Mouse (Mus musculus) left cerebral cortex, postnatal 36 days (tissue): ENCODE results near the gene Pop5. TPM values are rescaled to one million over a fixed set of nuclear protein-coding genes. Genes with fewer than 3 reads are reported as not detected.

Experiments used
- DNase-seq, 2 experiments: peaks; one replicate each; pipeline ENCODE4 v3.0.0; 2021 to 2022; ENCODE audit warnings: low spot score in 2 of 2, mixed read lengths in 1 of 2
- intact Hi-C: fragments of 180-260 bp; cut with DNase I; formaldehyde crosslinking; loops from one replicate; pipeline ENCODE4 v1.15.1; 2025
- total RNA-seq, 2 experiments: library from RNA; stranded (reverse); gene quantifications; 2 replicates each; pipeline ENCODE4 v1.2.3; 2021

The Pop5 gene
- 100 to 1,000 TPM; 100 to 103 TPM for total RNA-seq

DNA sequence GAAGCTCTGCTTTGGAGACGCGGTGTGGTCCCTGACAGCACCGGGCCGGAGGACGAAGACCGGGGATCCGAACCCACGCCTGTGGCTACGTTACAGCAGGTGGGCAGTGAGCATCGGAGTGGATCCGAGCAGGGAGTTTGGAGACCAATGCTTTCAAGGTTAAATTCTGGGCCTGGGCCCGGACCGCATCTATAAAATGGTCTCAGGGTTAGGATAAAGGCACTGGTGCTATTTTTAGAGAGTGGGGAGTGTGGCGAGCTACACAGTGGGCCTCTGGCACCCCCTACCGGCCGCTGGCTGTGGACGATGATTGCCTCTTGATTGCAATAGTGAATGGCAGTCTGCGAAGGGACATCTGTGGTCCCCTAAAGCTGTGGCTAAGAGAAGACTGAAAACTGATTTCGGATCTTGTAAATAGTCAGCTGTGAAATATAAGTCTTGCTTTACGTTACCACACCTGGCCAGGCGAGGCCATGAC, at the start of gene Pop5:
Pop5 (plus strand) TSS at position 51 of the 478 bp plus-strand sequence.
- DNase-seq, result peak; percentile 85
- intact Hi-C loops, result loop anchor here (2.0 kb wide), 4 partner anchors 43 to 257 kb away; no protein-coding TSS in a partner anchor

DNA sequence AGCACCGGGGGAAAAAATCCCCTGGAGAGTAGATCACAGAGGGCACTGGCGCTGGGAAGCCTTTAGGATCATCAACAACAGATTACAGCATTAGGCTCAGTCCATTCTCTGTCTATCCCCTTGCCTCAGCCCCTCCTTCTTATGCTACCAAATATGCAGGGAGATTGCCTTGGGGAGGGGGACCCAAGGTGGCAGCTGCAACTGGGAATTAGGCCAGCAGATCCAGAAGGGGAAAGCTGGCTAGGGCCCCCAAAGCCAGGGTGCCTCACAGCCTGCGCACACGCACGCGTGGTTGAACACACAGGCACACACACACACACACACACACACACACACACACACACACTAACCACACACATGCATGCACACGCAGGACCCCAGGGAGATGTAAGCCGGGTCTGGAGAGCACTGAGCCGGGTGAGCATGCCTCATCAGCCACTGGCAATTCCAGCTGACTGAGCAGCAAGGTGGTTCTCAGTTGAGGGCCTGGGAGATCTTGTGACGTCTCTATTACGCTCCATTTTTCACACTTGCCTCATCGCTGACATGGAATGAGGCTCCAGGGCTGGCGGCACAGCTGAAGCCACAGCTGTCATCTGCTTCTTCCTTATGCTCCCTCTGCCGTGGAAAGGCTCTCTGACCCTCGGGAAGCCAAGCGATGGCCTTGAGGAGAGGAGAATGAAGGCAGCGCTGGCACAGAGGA, 49.1 kb upstream of the Pop5 start:
- intact Hi-C loops, result loop anchor here (2.0 kb wide), 2 partner anchors 50 to 62 kb away; no protein-coding TSS in a partner anchor
- DNase-seq, result peak in 1 of 2 experiments; percentile 50

DNA sequence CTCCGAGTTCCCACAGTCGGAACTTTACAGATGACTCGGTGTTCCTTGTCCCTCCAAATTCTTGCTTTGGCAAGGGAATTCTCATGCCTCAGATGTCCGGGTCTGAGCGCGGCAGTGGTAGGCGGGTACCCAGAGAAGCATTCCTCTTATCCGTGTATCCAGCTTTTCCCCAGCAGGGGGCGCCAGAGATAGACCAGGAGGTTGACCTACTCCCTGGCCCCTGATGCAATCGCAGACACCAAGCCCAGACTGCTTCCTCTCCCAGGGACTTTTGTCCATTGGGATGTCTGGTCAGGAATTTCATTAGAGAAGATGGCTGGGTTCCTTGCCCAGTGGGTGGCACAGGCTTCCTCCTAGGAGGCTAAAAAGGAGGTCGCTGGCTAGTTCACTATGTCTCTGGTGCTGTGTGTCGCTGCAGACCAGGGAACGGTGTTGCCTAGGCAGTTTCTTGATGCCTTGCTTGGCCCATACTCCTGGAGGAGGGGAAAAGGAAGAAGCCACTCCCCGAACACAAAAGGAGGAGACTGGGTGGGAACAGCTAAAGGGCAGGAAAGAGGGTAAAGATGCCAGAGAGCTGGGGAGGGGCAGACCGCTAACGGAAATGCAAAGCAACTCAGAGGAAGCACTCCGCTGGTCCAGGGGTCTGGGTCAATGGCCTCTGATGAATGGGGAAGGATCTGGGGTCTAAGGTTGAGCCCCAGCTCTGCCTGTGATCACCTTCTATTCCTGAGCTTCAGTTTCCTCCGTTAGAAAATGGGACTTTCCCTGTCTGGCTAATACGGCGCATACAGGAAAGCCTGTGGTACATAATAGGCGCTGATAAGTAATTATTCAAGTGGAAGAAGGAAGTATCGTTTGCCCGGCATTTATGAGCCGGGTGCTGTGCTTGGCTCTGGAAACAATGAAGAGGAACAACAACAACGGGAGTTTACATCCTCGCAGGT, 48.2 kb upstream of the Pop5 start:
- peak; percentile 90 for DNase-seq
- intact Hi-C loops, result loop anchor here (2.0 kb wide), 2 partner anchors 49 to 63 kb away; no protein-coding TSS in a partner anchor

DNA sequence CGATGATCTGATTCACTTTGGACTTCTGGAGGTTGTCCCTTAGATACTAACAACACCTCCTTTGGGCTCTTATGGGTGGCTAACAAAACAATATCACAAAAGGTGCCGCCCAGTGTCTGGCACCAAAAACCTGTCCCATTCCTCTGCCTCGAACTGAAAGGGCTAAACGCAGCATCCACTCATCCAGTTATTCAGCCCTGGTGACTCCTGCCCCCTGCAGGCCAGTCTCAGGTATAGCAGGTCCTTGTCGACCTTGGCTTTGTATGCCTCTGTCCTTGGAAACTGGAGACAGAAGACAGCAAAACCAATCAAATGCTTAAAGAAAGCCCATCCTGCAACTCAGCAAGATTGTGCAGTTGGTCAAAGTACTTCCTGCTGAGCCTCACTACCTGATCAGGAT, 46.8 kb upstream of the Pop5 start:
- DNase-seq, result no peak
- intact Hi-C loops, result no loop called here

DNA sequence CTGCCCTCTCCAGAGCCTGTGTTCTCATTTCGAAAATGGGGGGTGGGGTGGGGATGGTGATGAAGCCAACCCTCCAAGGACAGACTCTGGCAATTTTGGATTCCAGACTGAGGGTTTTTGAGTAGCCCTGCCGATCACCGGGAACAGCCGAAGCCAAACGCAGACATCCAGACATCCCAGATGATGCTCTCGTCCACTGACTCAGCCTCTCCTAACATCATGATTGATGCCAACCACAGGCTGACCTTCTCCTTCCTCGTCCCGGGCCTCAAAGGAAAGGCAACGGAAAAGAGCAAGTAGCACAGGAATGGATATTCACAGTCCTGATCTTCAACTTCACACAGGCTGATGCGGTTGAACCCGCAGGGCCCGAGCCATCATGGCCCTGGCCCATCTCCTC, 45.6 kb upstream of the Pop5 start:
- intact Hi-C loops, result no loop called here
- no peak for DNase-seq

DNA sequence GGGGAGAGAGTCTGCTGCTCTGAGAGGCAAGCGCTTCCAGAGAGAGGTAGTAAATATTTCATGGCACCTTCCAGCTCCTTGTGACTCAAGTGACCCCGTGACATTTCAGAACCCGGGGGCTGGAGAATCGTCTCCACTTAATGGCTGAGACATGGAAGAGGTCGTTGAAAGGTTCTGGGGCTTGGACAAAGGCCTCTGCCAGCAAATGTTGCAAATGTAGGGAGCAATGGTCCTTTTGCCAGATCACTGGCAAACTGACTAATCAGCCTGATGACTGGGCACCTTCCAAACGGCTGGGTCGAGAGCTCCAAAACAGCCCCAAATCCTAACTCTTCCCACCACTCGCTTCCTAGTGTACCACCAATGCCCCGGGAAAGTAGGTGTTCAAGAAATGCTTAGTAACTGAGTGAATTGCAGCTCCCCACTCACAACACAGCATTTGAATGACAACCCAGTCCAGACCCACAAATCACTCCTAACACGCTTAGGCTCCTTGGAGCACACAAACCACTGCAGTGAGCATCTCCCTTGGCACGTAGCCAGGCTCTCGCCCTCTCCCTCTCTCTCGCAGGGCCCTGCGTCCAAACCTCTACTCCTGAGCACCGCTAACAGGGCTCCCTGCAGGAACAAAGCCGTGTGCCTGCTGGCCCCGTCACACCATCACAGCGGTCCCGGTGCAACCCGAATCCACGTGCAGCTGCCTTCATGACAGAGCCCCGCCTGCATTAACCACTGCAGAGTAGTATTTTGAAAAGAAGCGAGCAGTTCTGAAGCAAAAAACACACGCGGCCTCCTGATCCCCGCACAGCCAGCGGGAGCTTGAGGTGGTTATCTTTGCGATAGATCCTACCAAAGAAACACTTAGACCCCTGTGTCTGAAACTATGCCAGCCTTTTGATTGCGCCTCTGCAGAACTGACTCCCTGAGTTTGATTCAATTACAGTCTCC, 43.5 kb upstream of the Pop5 start:
- intact Hi-C loops, result loop anchor here (2.0 kb wide), 1 partner anchor 43 kb away; the partner anchor contains the start of gene Pop5
- peak in 1 of 2 experiments; percentile 59 for DNase-seq

DNA sequence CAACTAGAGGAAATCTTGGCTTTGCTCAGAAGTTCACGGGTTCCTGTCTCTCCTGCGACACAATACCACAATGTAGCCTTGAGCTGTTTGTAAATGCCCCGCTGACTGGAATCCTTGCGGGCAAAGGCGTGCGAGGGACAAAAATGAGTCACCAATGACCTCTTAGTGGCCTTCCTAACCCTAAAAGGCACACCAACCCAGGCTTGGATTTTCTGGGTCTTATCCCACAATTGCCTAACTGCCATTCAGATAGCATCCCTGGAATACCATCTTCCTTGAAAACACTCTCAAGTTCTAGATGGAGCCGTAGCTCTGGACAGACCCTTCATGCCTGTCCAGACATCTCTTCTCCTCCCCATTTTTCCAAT, 42.8 kb upstream of the Pop5 start:
- DNase-seq, result no peak
- intact Hi-C loops, result loop anchor here (2.0 kb wide), 1 partner anchor 42 kb away; the partner anchor contains the start of gene Pop5

DNA sequence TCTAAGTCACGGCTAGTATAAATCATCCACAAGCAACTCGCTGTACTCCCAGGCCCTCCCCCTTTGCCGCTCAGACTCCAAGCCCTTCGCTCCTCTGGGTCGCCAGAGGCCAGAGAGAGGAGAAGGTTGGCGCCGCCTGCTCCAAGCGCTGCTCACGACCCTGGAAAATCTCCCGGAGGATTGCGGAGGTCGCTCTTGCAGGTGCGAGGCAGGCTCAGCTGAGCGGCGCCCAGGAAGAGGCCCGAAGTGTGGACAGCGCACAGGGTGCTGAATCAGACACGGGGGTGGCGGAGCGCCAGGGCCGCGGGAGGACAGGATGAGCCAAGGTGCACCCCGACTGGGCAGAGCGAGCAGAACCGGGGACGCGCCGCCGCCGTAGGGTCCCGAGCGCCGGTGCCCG, 42.4 kb upstream of the Pop5 start:
- DNase-seq, result peak in 1 of 2 experiments; percentile 71
- intact Hi-C loops, result loop anchor here (2.0 kb wide), 1 partner anchor 42 kb away; the partner anchor contains the start of gene Pop5

DNA sequence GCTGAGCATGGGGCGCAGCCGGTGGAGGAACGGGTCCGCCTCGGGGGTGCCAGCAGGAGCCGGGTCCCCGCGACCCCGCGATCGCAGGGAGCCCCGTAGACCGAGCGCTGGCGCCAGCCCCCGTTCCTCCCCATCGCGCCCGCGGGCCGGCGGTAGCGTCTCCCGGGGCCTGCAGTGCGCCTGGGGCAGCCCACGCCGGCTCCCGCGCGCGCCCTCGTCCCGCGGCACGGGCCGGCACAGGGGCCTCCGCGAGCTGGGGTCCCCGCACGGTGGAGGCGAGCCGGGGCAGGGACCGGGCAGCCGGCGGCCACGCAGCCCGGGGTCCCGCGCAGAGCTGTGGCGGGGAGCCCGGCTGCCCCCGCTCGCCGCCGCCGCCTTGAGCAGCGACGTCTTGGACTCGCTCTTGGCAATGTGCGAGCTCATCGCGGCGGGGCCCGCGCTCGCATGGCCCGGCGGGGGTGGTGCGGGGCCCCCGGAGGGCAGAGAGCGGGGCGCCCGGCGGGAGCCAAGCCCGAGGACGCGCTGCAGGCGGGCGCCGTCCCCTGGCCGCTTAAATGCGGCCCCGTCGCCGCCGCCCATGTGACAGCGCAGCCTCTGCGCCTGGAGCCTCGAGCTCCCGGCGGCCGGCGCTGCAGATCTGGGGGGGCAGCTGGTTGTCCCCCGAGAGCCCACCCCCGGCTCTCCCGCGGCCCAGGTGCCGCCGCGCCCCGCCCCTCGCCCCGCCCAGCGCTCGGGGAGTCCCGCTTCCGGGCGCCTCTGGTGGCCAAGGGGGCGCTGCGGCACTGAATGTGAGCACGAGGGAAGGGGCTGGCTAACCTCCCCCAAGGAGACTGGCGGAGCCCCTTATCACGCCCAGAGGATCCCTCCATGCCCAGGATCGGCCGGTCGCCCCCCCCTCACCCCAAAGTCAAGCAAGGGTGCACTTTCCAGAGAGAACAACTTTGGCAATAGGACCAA, 41.7 kb upstream of the Pop5 start, which contains the start of gene Cabp1:
Cabp1 (minus strand) TSS at position 713 of the 957 bp plus-strand sequence.
- peak in 1 of 2 experiments; percentile 83 for DNase-seq
- intact Hi-C loops, result loop anchor here (2.0 kb wide), 1 partner anchor 41 kb away; the partner anchor contains the start of gene Pop5

DNA sequence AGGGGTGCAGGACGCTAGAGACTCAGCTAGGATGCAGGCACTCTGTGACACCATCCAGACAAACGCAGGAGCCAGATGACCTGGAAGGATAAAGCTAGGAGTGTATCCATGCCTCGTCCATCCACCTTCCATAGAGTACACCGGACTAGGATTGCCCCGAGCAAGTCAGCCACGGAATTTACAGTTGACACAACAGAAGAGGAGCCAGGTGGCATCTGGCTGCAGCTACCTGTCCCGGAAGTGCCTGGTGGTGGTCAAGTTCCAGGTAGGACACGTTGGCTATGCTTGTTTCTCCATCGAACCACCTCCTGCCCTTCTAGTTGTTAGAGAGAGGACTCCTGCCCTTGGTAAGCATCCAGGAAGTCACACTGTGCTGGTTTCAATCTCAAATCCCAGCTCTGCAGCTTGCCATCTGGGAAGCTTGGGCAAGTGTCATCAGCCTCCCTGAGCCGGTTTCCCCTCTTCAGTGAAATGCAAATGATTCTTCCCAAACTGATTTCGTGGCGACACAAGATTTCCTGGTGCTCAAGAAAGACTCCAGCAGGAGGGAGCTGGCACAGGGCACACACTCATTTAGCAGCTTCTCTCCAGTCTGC, 40.9 kb upstream of the Pop5 start:
- peak in 1 of 2 experiments; percentile 45 for DNase-seq
- intact Hi-C loops, result no loop called here

DNA sequence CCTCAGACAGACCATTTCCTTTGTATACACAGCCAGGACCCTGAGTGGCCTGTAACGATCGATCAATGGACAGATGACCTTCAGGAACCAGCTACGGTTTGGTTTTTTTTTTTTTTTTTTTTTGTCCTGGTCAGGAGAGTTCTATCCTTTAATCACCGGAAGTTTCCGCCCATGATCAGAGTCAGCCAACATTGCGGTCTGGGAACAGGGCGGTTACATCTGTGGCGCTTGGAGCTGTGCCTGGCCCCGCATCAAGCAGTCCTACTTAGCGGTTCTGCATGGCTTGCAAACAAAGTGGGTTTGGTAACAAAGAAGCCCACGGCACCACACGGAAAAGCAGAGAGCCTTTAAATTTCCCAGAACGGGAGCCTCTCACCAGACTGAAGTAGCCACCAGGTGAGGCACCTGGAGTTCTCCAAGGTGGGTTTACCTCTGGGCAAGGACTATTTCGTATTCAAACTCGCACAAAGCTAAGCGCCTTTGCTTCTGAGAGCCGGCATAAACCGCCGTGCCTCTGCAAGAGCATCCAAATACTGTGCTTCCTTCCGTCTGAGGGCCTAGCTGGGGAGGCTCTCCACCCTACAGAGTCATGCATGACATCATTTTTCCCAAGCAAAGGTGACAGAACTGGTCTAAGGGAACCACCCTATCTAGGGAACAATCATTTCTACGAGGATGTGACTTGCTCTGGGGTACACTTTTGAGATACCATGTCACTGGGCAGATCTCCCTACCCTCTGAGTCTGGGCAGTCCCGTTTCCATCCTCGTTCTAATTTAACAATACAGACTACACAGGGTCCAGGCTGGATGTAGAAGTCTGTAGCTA, 31.7 kb upstream of the Pop5 start:
- DNase-seq, result no peak
- intact Hi-C loops, result no loop called here

DNA sequence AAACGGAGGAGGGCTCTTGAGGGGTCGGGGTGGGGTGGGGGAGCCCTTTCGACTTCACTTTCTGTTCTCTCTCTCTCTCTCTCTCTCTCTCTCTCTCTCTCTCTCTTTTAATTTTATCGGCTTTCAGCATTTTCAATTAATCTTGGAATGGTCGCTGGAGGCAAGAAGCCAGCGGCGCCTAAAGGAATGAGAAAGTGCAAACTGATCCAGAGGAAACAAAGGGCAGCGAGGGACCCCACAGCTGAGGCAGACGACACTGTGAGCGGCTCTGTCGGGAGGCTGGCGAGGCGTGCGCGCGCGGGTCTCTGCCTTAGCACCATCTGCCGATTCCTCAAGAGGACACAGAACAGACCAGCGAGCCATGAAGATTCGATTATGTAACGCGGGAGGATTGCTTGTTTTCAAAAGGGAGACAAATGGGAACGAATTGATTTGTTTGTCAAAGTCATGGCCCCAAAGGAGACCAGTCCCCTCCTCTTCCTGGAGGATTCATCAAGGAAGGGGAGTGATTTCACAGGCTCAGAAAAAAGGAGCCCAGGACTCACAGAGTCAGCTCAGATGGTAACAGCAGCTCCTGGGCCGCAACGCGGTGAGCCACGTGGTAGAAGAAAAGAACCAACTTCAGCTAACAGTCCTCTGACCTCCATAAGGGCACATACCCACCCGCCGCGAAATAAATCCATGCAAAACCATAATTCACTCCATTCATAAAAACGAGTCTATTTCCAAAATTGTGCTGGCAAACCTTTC, 30.9 kb upstream of the Pop5 start:
- intact Hi-C loops, result no loop called here
- peak; percentile 76 to 77 for DNase-seq

DNA sequence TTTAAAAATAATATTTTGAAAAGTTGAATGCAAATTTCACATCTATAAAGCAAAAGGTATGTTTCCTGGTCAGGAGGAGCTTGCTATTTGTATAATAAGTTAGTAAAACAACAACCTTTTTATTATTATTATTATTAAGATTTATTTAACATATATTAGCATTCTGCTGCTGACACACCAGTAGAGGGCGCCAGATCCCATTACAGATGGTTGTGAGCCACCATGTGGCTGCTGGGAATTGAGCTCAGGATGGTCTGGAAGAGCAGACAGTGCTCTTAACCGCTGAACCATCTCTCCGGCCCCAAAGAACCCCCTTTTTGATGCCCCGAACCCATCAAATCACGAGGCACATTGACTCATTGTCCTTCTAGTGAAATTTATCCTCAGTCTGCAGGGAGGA, 28.4 kb upstream of the Pop5 start:
- no peak for DNase-seq
- intact Hi-C loops, result no loop called here

DNA sequence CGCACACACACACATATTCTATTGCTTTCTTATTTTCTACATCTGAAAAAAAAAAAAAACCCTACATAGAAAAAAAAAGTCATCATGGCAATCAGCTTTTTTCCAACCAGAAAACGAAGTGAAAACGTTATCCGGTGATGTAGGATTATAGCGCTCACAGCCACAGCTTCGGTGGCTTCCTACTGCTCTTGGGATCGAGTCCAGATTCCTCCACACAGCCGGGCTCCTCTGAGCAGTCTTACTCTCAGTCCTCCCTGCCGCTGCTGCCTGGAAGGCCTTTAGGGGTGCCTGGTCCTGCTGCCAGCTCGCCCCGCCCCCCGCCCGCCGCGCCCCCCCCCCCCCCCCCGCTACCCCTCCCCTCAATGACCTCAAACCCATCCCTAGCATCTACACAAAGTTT, 27.7 kb upstream of the Pop5 start:
- intact Hi-C loops, result no loop called here
- no peak for DNase-seq

DNA sequence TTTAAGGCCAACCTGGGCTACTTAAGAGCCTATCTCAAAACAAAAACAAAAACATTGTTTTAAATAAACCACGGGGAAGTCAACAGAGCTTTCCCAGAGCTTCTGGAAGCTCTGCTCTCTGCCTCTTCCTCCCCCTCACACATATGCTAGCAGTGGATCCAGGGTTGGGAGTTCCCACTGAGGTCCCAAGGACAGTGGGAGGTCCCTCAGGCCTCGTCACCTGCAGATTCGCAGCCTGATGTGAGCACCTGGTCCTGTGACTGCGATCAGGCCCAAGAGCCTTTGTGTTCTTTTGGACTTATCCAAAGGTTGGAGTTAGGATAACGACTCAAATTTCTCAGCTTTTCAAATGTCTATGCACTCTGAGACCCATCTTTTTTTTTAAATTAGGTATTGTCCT, 27.0 kb upstream of the Pop5 start:
- intact Hi-C loops, result no loop called here

DNA sequence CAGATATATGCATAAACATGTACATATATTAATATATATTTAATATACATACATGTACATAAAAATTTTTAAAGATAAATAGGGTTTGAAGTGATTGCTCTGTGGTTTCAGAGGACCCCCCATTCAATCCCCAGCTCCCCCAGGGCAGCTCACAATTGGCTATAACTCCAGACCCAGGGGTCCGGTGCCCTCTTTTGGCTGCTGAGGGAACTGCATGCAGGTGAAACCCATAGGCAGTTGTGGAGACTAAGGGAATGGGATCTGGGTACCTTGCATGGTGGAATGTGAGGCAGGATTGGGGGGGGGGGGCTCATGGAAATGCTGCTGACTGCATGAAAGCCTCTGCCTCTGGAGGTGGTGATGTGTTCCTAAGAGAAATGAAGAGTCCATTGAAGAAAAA, 25.3 kb upstream of the Pop5 start:
- DNase-seq, result no peak
- intact Hi-C loops, result no loop called here

More for the DNA sequence above, 27.0 kb upstream of the Pop5 start:
- no peak for DNase-seq
